Mouse (Mus musculus) cortical plate, adult 2 months (tissue): Measurements from ENCODE around the gene Anapc2.

Experiments used
- CTCF ChIP-seq: fragments of 200-500 bp; IDR thresholded peaks from 2 replicates; pipeline ENCODE4 v1.5.1; 2011; ENCODE audit warnings: mild to moderate bottlenecking, control low read depth, low read length; ENCODE audit not compliant: insufficient read depth; ENCODE audit errors: extremely low read depth
- POLR2A ChIP-seq: fragments of 200-500 bp; IDR thresholded peaks from 2 replicates; pipeline ENCODE4 v1.6.1; 2011; ENCODE audit warnings: mild to moderate bottlenecking, low read length, control low read depth; ENCODE audit not compliant: insufficient read depth; ENCODE audit errors: extremely low read depth

DNA sequence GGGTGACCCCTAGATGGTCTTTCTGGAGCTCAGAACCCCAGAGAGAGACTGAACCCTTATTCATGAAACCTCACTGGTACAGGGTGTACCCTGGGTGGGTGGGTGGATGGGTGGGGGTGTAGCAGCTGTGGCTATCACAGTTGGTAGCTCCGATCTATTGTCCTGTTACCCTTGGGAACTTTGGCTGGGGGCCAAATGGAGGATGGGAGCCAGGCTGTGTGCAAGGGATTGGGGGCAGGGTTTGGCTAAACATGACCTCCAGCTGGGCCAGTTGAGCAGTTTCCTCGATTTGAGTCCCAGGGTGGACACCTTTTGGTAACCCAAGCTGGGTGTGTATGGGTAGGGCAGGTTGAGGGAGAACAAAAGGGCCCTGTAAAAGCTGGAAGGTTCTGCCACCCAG lies 5.6 kb upstream of the Anapc2 start:
- no peak for TF ChIP-seq CTCF
- no peak for TF ChIP-seq POLR2A
